Mouse (Mus musculus) neutrophil, adult 5-6 weeks (primary cell): ENCODE results near the gene Vwa3b. TPM values are rescaled to one million over a fixed set of nuclear protein-coding genes. Genes with fewer than 3 reads are reported as not detected.

Experiments used
- ATAC-seq: fragments of 151-379, 151-347 bp; 2 replicates; pipeline ENCODE4 v1.8.0; 2017; ENCODE audit warnings: mild to moderate bottlenecking, moderate TSS enrichment; ENCODE audit not compliant: insufficient number of reproducible peaks, poor library complexity, low FRiP score, severe bottlenecking; ENCODE audit errors: extremely low read depth
- total RNA-seq: library from RNA; stranded (forward); fragments of 200-1000 nt; gene quantifications from 2 replicates; pipeline ENCODE4 v1.2.3, GENCODE M21; 2017

Vwa3b gene
- total RNA-seq, 1 experiment from 2014 or later = 0.35 TPM

DNA sequence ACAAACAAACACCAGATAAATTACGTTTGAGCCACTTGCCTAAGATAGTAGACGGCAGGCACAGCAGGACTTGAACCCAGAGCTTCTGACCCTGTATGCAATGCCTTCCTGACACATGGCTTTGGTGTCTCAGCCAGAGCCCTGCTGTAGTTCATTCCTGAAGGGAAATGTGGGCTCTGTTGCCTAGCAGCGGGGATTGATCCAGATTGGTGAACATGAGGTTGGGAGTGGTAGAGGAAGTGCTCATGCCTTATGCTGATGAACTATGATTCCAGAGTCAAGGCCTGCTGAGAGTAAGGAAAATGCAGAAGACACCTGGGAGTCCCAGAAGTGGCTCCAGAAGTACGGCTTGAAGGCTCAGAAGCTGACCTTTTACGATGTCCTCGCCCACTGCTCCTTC is 74.0 kb downstream of the Vwa3b start:
- ATAC-seq = no peak

DNA sequence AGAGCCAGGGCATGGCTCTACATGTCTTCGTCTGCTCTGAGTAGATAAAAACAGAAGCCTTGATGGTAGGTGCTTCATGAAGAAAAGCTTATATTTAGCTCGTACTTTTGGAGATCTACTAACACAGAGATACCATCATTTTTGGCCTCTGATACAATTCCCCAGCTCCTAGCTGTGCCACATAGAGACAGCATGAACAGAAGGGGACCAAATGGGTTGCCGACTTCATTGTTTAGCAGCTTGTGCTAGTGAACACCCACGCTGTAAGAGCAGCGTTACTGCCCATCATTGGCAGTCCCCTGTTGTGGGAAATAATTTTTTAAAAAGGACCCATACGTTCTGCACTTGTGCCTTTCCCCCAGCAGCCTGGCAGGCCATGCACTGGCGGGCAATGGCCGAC is 74.6 kb downstream of the Vwa3b start:
- ATAC-seq = no peak

DNA sequence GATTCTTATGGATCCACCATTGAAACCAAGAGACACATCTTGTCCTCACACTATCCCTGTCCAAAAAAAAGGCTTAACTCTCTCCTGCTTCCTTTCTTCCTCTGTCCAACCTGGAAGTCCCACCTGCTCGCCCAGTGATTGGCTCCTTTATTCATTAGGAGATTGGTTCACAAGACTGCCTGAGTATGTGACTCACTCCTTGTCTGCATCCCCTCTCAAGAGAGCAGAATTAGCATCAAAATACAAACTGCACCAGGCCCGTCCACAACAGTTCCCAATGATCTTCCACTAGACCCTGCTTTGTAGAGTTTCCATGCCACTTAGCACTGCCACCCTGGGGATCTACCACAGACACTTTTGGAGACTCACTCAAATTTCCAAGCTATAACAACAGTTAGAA is 75.3 kb downstream of the Vwa3b start:
- ATAC-seq = no peak

DNA sequence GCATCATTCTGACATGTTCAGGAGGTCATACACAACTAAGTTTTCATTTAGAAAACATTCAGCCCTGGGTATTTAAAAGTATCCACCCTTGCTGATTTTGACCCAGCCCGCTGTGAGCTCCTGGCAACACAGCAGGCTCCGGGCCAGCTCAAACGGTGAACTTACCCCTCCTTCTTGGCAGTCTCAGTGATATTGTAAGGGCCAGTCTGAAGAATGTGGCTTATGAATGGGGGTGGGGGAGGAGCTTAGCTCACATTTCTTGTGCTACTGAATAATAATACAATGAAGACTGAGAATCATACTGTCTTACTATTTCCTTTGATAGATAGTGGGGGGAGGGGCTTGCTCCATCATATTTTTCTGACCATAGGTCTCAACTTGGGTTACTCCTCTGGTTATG is 78.8 kb downstream of the Vwa3b start:
- no peak for ATAC-seq

DNA sequence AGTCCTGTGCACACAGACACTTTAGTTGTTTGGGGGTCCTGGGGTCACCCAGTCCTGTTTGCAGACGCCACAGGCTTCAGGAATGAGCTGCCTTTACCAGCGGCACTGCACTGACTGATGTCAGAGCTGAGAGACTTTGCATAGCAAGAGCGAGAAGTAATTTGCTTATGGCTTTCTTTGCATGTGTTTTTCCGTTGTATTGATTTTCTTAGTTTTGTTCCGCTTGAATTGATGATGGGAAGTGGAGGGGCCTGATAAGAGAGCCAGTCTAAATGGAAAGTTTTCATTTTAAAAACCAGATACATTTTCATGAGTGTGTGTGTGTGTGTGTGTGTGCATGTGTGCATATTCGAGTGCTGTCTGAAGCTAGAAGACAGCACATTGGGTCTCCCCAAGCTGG is 87.4 kb downstream of the Vwa3b start:
- no peak for ATAC-seq

GRCm38 (mm10) chr1:37115847-37116246 is 89.5 kb downstream of the Vwa3b start:
- no peak for ATAC-seq

GRCm38 (mm10) chr1:37116574-37116973 is 90.2 kb downstream of the Vwa3b start:
- ATAC-seq = no peak

DNA sequence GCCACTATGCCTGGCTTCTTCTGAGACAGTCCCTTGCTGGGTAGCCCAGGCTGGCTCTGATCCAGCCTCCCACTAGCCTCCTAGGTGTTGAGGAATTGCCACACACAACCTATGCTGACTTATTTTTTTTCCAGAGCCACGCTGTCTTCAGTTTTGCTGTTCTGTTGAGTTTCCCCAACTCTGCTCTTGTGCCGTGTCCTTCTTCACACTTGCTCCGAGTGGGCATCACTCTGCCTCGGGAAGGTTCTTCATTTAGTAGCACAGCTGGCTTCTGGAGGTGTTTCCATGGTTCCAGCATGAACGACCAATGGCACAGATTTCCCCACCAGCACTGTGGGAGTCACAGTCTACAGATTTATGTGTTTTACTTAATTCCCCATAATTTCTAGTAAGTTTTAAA is 91.6 kb downstream of the Vwa3b start:
- no peak for ATAC-seq

DNA sequence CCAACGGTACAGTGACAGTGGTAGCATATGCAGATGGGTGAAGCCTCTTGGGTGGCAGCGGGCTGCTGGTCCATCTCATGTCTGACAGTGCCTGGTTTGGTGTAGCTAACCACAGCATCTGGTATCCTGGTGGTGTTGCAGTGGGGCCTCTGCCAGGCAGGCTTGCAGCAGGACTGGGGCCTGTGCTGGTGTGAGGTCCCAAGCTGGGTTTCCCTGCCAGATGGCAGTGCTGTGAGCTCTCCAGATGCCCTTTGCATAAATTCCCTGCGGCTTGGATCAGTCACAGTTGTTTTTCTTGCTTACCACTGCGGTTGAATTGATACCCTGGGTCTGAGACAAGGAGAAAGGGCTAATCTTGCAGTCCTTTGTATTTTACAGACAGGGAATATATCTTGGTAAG is 95.9 kb downstream of the Vwa3b start:
- ATAC-seq = no peak

GRCm38 (mm10) chr1:37122798-37123197 is 96.4 kb downstream of the Vwa3b start:
- no peak for ATAC-seq

GRCm38 (mm10) chr1:37124696-37125349 is 98.4 kb downstream of the Vwa3b start:
- no peak for ATAC-seq

DNA sequence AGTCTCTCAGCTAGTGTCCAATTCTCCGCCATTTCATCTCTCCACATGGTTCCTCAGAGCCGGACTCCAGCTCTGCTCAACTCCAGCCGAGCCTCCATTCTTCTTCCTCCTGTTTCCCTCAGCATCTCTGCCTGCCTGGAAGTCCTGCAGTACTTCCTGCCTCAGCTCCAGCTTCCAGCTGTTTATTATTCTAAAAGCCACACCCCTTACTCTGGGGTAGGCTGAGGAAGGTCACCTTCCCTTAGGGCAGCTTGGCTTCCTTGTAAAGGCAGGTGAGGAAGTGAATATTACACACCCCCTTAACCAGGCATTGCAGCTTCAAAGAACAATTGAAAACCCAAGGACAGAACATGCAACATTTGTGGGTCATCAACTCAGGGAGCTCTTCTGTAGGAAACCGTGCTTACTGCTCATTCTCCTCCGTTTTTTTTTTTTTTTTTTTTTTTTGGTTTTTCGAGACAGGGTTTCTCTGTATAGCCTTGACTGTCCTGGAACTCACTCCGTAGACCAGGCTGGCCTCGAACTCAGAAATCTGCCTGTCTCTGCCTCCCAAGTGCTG is 103.7 kb downstream of the Vwa3b start:
- ATAC-seq = no peak

DNA sequence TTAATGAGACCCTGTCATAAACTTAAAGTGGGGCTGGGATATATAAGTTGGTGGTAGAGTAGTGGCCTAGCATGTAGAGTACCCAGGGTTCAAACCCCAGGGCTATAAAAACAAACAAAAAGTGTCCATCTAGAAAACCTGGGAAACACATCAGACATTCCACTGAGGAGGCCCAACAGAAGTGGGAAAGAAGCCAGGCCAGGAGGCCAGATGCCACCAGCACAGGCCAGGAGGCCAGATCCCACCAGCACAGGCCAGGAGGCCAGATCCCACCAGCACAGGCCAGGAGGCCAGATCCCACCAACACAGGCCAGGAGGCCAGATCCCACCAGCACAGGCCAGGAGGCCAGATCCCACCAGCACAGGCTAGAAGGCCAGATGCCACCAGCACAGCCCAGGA is 104.8 kb downstream of the Vwa3b start:
- ATAC-seq = no peak

- no peak for ATAC-seq
These were observed 106.0 kb downstream of the Vwa3b start for GRCm38 (mm10) chr1:37132433-37132832.

DNA sequence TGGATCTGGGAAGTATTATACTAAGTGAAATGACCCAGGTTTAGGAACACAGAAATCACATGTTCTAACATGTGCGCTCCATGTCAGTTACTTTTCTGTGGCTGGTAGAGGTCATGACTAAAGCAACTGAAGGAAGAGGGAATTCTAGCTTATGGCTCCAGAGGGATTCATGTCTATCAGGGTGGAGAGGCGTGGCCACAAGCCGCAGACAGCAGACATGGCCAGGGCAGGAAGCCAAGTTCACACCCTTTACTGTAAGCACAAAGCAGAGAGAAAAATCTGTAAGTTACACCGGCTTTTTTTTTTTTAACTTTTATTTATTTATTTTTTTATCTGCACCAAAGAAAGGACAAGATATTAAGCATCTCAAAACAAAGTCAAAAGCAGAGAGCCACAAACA is 119.6 kb downstream of the Vwa3b start:
- no peak for ATAC-seq

DNA sequence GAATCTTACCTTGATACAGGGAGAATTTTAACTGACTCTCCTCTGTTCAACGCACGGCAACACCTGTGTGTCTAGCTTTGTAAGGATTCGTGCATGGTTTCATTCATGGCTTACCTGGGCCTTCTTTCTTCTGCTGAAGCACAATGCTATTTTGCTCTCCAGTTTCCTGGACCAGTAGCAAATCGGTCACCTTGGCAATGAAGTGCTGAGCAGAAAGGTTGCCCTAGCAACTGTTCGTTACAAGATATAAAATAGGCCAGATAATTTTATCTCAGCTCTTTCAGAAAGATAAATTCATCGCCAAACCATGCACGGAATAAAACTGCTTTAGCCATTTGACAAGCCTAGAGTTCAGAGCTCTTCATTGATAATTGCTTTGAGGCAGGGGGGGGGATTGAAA is 123.5 kb downstream of the Vwa3b start:
- no peak for ATAC-seq

DNA sequence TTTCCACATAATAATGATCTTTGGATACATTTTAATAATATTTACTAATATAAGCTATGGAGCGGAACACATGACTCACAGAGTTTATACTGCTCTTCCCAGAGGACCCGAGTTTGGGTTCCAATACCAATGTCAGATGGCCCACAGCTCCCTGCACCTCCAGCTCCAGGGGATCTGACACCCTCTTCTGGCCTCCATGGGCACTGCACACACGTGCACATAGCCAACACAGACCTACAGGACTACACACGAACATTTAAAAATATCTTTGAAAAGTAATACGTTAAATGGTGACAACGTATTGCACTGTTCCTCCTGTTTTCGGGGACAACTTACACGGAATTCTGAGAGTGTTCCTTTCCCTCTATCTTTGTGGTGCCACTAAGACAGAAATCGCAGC is 125.5 kb downstream of the Vwa3b start:
- ATAC-seq = no peak

DNA sequence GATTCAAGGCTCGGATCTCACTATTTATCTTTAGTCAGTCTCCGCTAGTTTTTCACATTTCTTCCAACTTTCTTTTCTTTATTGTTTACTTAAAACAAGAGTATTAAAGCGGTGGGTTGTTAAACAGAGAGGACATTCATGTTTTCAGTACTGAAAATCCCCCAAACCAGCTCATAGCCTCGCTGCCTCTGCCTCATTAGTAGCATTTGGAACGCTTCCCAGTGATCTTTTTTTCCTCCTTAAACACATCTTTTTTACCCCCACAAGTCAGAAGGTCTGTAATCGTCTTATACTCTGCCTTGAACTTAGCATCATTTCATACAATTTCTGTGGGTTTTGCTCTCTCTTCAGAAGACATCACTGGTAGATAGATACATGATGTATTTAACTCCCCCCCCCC is 139.7 kb downstream of the Vwa3b start:
- no peak for ATAC-seq

DNA sequence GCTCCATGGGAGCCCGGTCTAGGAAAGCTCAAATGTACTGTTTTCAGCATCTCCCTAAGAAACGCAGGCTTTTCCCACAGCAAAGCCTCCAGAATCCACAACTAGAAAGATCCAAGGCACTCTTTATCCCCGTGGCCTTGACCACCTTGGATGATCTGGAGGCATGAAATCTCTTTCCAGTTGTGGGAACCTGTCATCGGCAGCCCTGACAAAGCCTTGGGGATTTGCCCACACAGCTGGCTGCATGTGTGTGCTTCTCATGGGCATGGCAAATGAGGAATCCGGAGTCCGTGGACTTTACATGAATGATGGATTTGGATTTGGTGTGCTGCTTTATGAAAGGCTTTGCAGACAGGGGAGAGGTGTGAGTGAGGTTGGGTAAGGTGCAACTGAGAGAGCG is 141.5 kb downstream of the Vwa3b start:
- ATAC-seq = no peak

GRCm38 (mm10) chr1:37177874-37178273 is 151.5 kb downstream of the Vwa3b start:
- ATAC-seq = no peak

- ATAC-seq = no peak
These were observed 153.5 kb downstream of the Vwa3b start for GRCm38 (mm10) chr1:37179852-37180251.
